Mouse (Mus musculus) neural tube, embryonic 11.5 days (tissue): Measurements from ENCODE around the gene Bcl2l10. TPM values are rescaled to one million over a fixed set of nuclear protein-coding genes. Genes with fewer than 3 reads are reported as not detected.

ENCODE experiments used
- ATAC-seq: fragments of 200-750 bp; cut with Nextera tagmentation; 2 replicates; pipeline ENCODE4 v1.8.0; 2017; ENCODE audit warnings: moderate number of reproducible peaks, mild to moderate bottlenecking, moderate TSS enrichment, moderate library complexity; ENCODE audit not compliant: insufficient read depth, low FRiP score, low TSS enrichment
- DNase-seq: peaks from one replicate; pipeline ENCODE4 v3.0.0-alpha.2; 2015; ENCODE audit warnings: low spot score
- H3K27ac ChIP-seq: fragments of 300-500 bp; sonication (generic); 2 replicates; pipeline ENCODE4 v1.5.1; 2014; ENCODE audit warnings: low read depth, mild to moderate bottlenecking, low read length
- H3K27me3 ChIP-seq: fragments of 300-500 bp; sonication (generic); 2 replicates; pipeline ENCODE4 v1.6.1; 2014; ENCODE audit warnings: mild to moderate bottlenecking, low read length, mixed read lengths; ENCODE audit not compliant: control insufficient read depth, insufficient read depth
- H3K36me3 ChIP-seq: fragments of 300-500 bp; sonication (generic); 2 replicates; pipeline ENCODE4 v1.6.1; 2014; ENCODE audit warnings: mild to moderate bottlenecking, low read length, moderate library complexity, mixed read lengths; ENCODE audit not compliant: control insufficient read depth, insufficient read depth
- H3K4me1 ChIP-seq: fragments of 300-500 bp; sonication (generic); 2 replicates; pipeline ENCODE4 v1.6.1; 2014; ENCODE audit warnings: low read length, mixed read lengths; ENCODE audit not compliant: control insufficient read depth, insufficient read depth
- H3K4me2 ChIP-seq: fragments of 300-500 bp; sonication (generic); 2 replicates; pipeline ENCODE4 v1.6.1; 2014; ENCODE audit warnings: low read depth, mild to moderate bottlenecking, moderate library complexity
- H3K4me3 ChIP-seq: fragments of 300-500 bp; sonication (generic); 2 replicates; pipeline ENCODE4 v1.5.1; 2014; ENCODE audit warnings: low read depth, low read length
- H3K9ac ChIP-seq: fragments of 300-500 bp; sonication (generic); 2 replicates; pipeline ENCODE4 v1.6.1; 2014; ENCODE audit warnings: mild to moderate bottlenecking, low read length
- H3K9me3 ChIP-seq: fragments of 300-500 bp; sonication (generic); 2 replicates; pipeline ENCODE4 v1.6.1; 2016; ENCODE audit warnings: low read length; ENCODE audit not compliant: control insufficient read depth
- WGBS: fragments of 180-500 bp; shearing (Covaris S2); extraction: QIAGEN DNeasy Blood & Tissue Kit; methylation state at CpG from one replicate; pipeline ENCODE4 v1.1.7; 2014; 5-methylcytosine and 5-hydroxymethylcytosine counted together
- polyA plus RNA-seq: library from polyadenylated mRNA; unstranded; fragments of >200 nt; fragmentation: Nextera tagmentation; extraction: Ambion mirVana; gene quantifications from 2 replicates; pipeline ENCODE4 v1.2.1, GENCODE M21; 2014

Gene Bcl2l10
- polyA plus RNA-seq, 1 experiment from 2014 or later, result not detected

GRCm38 (mm10) chr9:75313138-75313831, 34.3 kb upstream of the Bcl2l10 start:
- Histone ChIP-seq H3K4me3 (peak overlapping the region; percentile 70), H3K27me3 (no peaks in the 10 kb centered on the region), H3K9me3 (no peaks in the 10 kb centered on the region), H3K27ac (no peak overlapping the region), H3K4me1 (peaks cover 9% of the 10 kb centered on the region), H3K36me3 (no peaks in the 10 kb centered on the region), H3K9ac (peak overlapping the region; percentile 75; the same call in 1 of the 2 replicates), H3K4me2 (peak overlapping the region; percentile 90)
- ATAC-seq (peak; percentile 18), DNase-seq (peak; percentile 28)
- 30% methylated on average over 10 of the region's 11 CpGs for WGBS

GRCm38 (mm10) chr9:75313832-75314516, 33.6 kb upstream of the Bcl2l10 start:
- WGBS, result 0% methylated on average over 52 of the region's 52 CpGs
- no peaks in the 10 kb centered on the region for H3K9me3 ChIP-seq

GRCm38 (mm10) chr9:75314517-75315105, 32.9 kb upstream of the Bcl2l10 start:
- WGBS, result 2% methylated on average over 22 of the region's 22 CpGs
- H3K9ac ChIP-seq, result peak overlapping the region; percentile 75
- H3K9me3 ChIP-seq, result no peaks in the 10 kb centered on the region
- peak overlapping the region; percentile 72 for H3K27ac ChIP-seq
- peak; percentile 63 for DNase-seq
- peak overlapping the region; percentile 70 for H3K4me3 ChIP-seq
- H3K36me3 ChIP-seq, result no peaks in the 10 kb centered on the region
- peak; percentile 39; the same call in 1 of the 2 replicates for ATAC-seq
- no peaks in the 10 kb centered on the region for H3K27me3 ChIP-seq
- peak overlapping the region; percentile 90 for H3K4me2 ChIP-seq
- peaks cover 9% of the 10 kb centered on the region for H3K4me1 ChIP-seq

More at GRCm38 (mm10) chr9:75313832-75314516, 33.6 kb upstream of the Bcl2l10 start:
- peaks cover 9% of the 10 kb centered on the region for H3K4me1 ChIP-seq
- peak overlapping the region; percentile 72 for H3K27ac ChIP-seq
- peak overlapping the region; percentile 75 for H3K9ac ChIP-seq
- no peaks in the 10 kb centered on the region for H3K36me3 ChIP-seq
- peak overlapping the region; percentile 90 for H3K4me2 ChIP-seq
- peak; percentile 87 for DNase-seq
- H3K4me3 ChIP-seq, result peak overlapping the region; percentile 70
- peak; percentile 88 for ATAC-seq
- H3K27me3 ChIP-seq, result no peaks in the 10 kb centered on the region

DNA sequence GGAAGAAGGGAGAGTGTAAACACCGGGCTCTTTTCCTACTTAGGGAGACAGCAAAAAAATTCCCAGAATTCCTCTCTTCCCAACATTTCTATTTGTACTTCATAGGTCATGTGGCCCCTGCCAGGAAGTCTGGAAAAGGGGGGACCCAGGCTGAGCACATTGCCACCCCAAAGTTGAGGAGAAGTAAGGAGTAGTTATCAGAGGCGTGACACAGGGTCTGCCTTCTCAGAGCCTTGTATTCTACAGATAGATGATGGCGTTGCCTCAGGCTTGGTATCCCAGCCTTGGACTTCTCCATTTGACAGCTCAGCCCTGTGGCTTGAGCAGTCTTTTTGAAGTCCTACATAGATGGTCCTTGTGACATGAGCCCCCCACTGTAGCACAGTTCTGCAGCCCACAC, 32.3 kb upstream of the Bcl2l10 start:
- Histone ChIP-seq H3K4me2 (peak overlapping the region; percentile 90), H3K4me3 (peak overlapping the region; percentile 70)
- 76% methylated on average over 3 of the region's 3 CpGs for WGBS

GRCm38 (mm10) chr9:75316771-75317170, 30.8 kb upstream of the Bcl2l10 start:
- WGBS, result 93% methylated on average over 6 of the region's 6 CpGs
- Histone ChIP-seq H3K4me1 (peaks cover 9% of the 10 kb centered on the region), H3K9me3 (no peaks in the 10 kb centered on the region), H3K27me3 (no peaks in the 10 kb centered on the region), H3K36me3 (no peaks in the 10 kb centered on the region), H3K9ac (no peak overlapping the region), H3K4me3 (no peak overlapping the region), H3K27ac (no peak overlapping the region), H3K4me2 (no peak overlapping the region)
- no peak for DNase-seq
- no peak for ATAC-seq

More for the DNA sequence above, 32.3 kb upstream of the Bcl2l10 start:
- Histone ChIP-seq H3K9me3 (no peaks in the 10 kb centered on the region), H3K27ac (no peak overlapping the region), H3K27me3 (no peaks in the 10 kb centered on the region), H3K9ac (peak overlapping the region; percentile 75; the same call in 1 of the 2 replicates), H3K4me1 (peaks cover 9% of the 10 kb centered on the region), H3K36me3 (no peaks in the 10 kb centered on the region)
- no peak for DNase-seq
- ATAC-seq, result no peak

GRCm38 (mm10) chr9:75318196-75318595, 29.4 kb upstream of the Bcl2l10 start:
- no peak for ATAC-seq
- Histone ChIP-seq H3K27ac (no peak overlapping the region), H3K9ac (no peak overlapping the region), H3K9me3 (no peaks in the 10 kb centered on the region), H3K36me3 (no peaks in the 10 kb centered on the region), H3K4me2 (no peak overlapping the region), H3K4me1 (peaks cover 9% of the 10 kb centered on the region), H3K27me3 (no peaks in the 10 kb centered on the region), H3K4me3 (no peak overlapping the region)
- 92% methylated on average over 2 of the region's 2 CpGs for WGBS
- DNase-seq, result no peak

DNA sequence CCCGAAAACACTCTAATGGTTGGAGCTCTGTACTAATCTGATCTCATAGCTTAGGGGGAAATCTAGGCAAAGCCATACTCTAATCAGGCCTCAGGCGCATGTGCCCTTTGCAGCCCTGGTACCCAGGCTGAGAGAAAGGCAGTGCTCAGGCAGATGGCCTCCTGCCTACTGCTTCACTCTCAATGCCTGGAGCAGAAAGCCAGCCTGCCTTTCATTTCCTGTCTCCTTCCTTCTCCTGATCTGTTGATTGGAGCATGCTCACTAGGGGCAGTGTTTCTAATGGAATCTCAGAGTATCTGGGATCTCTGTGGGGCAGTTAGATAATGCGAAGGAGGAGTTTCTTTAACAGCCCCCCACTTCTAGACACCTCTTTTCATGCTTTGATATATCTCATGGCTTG, 28.2 kb upstream of the Bcl2l10 start:
- Histone ChIP-seq H3K4me2 (no peak overlapping the region), H3K9me3 (no peaks in the 10 kb centered on the region), H3K4me1 (peaks cover 9% of the 10 kb centered on the region), H3K9ac (no peak overlapping the region), H3K27me3 (no peaks in the 10 kb centered on the region), H3K4me3 (no peak overlapping the region), H3K36me3 (no peaks in the 10 kb centered on the region), H3K27ac (no peak overlapping the region)
- 80% methylated on average over 3 of the region's 3 CpGs for WGBS
- DNase-seq (no peak), ATAC-seq (no peak)

DNA sequence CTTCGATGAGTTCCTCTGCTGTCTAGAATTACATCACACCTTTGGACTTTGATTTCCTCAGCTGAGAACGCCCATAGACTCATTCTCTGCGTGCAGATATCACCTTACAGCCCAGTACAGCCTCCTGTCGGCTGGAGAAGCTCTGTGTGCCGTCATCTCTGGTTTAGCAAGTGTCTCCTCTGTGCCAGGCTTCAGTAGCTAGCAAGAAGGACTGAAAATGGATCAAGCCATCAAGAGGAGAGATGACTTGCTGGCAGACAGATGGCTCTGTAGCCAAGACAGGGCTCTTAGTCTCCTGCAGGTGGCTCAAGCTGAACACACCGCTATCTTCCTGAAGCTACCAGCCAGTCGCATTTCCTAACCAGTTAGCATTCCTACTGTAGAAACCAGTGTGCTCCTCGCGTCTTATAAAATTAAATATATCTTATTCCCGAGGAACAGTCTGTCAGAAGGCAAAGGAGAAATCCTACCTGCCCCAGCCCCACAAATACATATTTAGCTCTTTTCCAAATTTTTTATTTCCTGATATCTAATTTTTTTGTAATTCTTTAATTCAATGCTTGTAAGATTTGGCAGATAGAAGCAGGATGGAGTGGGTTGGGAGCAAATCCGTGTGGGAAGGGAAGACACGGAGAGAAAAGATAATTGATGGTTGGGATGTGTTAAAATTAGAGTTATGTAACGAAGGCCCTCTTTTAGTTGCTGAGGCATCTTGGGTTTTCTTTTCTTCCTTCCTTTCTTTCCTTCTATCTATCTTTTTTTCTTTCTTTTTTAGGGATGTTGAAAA, 25.3 kb upstream of the Bcl2l10 start:
- Histone ChIP-seq H3K9me3 (no peaks in the 10 kb centered on the region), H3K4me1 (no peaks in the 10 kb centered on the region), H3K36me3 (no peaks in the 10 kb centered on the region), H3K4me2 (no peak overlapping the region), H3K9ac (no peak overlapping the region), H3K27ac (no peak overlapping the region), H3K4me3 (no peak overlapping the region), H3K27me3 (no peaks in the 10 kb centered on the region)
- ATAC-seq, result no peak
- DNase-seq, result no peak
- WGBS, result 78% methylated on average over 13 of the region's 13 CpGs
